Mouse (Mus musculus) left cerebral cortex, postnatal 4 days (tissue): ENCODE data around the gene Dpp6. TPM values are rescaled to one million over a fixed set of nuclear protein-coding genes. Genes with fewer than 3 reads are reported as not detected.

Experiments used
- DNase-seq: peaks from one replicate; pipeline ENCODE4 v3.0.0-alpha.2; 2022
- intact Hi-C: fragments of 180-260 bp; cut with DNase I; formaldehyde crosslinking; loops from one replicate; pipeline ENCODE4 v1.15.1; 2025
- total RNA-seq, 2 experiments: library from RNA; stranded (reverse); gene quantifications; 2 replicates each; pipeline ENCODE4 v1.2.3; 2021

The Dpp6 gene
- total RNA-seq, 2 experiments from 2014 or later: 116 to 136 TPM

DNA sequence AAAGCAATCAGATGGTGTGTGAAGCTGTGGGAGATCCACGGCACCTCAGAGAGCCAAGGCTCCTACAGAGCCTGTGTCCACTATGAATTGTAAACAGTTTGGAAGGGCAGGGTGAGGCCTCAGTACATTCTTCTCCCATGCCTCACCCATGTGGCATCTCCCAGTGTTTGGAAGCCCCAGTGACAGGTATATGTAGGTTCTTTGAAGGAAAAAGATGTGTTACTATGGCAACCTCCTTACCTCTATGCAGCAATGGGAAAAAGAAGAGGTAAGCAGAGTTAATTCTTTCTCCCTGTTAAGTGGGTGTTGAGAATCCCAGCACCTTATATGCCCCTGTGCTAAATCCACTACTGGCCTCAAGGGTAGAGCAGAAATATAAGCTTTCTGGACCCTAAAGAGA is 351.5 kb downstream of the Dpp6 start:
- intact Hi-C loops: no loop called here
- DNase-seq: no peak

DNA sequence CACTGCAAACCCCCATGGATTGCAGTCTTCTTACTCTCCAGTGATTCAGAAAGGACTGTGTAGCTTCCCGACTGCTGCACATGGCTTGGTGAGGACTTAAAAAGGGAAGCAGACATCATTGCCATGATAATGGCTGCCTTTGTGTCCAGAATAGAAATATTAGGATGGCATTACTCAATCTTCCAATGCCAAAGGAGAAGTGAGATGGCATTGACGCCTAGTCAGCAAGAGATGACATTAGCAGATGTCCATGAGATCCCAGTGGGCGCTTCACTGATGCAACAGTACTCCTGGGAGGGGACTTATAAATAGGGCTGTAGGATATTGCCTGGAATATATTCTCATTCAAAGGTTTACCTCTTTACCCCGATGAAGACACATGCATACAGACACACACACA is 368.0 kb downstream of the Dpp6 start:
- intact Hi-C loops: no loop called here
- DNase-seq: no peak

DNA sequence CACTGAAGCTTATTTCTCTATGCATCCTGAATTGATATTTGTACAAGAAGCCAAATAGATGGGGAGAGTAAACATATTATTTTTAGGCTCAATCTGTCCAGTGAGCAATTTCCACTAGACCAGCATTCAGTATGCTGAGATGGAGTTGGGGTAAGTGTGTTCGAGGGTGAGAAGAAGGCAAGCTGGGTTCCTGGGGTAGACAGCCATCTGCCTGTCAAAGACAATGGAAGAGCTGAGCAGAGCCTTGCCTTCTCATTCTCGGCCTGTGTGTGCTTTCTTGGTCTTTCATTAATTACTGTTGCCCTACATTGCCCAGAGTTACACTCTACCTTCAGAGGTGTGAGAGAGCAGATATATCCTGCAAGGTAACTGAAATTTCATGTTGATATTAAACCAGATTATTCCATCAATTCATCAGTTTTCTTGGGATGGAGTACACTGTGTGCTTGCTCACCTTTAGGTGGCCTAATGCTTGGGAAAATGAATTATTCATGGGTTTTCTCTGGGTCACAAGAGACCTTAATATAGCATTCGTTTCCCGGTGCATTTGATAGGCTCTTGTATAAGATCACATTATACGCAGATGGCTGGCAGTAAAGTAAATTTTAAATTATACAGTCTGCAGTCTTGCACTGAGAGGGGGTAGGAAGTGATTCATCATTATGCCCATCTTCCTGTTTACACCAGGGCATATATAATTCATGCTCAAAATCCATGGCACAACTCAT is 374.4 kb downstream of the Dpp6 start:
- intact Hi-C loops: no loop called here

DNA sequence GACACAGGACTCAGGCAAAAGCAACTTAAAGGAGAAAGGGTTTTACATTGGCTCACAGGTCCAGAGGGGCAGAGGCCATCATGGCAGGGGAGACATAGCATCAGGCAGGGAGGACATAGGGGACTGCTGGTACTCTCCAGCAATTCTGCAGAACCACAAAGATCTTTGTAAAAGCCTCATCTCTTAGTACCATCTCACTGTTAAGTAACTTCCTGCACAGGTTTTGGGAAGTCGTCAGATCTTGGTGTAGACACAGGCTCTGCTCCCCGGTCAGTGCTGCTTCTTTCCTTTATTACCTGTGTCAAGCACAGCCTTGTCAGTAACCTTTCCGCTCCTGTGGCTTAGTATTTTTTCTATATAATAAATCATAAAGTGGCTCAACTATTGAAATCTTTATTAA is 377.2 kb downstream of the Dpp6 start:
- intact Hi-C loops: no loop called here

More for the DNA sequence above, 374.4 kb downstream of the Dpp6 start:
- DNase-seq: no peak

DNA sequence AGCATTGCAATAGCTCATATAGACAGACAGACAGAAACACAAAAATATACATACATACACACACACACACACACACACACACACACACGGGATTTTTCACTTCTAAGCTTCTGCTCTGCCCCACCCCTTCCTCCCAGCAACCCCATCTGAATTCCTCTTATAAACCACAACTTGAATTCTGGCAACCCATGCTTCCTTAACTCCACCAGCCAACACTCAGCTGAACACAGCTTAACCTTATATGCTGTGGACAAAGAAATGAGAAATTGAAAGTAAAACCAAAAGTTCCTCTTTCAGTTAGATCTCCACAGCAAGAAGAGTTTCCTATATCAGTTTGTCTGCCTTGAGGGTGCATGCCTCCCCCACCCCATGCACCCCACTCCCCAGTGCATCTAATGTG is 378.0 kb downstream of the Dpp6 start:
- no peak for DNase-seq
- intact Hi-C loops: no loop called here

More for the DNA sequence above, 377.2 kb downstream of the Dpp6 start:
- DNase-seq: no peak

DNA sequence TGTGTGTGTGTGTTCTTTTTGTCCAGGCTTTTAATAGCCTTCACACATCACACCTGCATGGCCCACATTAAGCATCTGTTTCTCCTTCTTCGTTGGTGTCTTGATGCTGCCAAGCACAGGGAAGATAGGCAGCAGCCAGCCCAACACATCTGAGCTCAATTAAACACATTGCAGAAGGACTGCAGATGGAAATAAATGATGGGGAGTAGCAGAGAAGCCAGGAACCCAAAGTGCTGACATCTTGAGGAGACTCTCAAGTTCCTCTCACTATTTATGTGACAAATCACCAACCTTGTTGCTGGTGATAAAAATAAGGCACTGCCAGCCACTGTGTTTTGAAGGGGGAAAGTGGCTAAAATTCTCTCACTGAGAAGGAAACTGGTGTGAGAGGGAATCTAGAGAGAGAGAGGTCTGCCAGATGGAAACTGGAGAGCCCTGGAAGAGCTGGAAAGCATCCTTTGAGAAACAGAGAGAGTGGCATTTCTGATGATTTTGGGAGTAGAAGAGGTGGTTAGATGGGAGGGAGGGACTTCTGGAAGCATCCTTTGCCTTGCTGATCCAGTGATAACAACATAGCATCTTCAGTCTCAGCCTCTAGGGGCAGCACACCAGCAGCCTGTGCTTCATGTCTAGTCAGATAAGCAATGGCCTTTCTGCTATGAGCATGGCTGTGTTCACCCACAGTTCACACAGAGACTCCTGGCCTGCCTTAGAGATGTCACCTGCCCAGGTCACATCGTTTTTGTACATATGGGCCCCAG is 383.8 kb downstream of the Dpp6 start:
- peak; percentile 5 for DNase-seq
- intact Hi-C loops: no loop called here

DNA sequence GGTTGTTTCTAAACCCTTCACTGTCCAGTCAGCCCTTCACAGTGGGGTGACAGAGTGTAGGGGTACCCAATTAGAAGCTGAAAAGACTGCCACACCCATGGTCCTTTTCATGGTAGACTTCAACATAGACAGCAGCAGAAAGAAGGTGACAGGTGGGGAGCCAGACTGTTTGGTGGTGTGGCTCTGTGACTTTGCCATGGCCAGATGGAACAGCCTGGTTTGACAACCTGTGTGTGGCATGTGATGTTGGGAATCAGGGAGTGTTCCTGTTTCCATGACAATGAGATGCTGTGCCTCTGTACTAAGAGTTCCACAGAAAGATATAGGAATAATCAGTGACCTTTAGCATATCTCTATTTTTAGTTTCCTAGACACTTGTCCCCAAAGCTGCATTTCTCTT is 386.1 kb downstream of the Dpp6 start:
- no peak for DNase-seq
- intact Hi-C loops: no loop called here

DNA sequence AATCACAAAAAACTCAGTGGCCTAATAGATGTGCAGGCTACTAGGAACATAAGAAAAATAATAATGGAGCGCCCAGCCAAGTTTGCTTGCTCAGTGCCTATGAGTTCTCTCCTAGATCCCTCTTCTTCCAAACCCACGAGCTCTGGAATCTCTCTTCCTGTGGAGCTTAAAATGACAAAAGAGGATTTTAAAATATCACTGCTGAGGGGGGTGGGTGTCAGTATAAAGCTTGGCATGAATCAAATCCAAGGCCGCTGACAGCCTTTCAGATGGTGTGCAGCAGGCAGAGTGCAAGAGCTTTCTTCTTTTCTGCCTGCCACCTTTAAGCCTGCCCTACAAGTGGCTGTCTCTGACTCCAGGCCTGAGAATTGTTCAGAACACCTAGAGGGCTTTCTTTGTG is 387.7 kb downstream of the Dpp6 start:
- no peak for DNase-seq
- intact Hi-C loops: no loop called here

DNA sequence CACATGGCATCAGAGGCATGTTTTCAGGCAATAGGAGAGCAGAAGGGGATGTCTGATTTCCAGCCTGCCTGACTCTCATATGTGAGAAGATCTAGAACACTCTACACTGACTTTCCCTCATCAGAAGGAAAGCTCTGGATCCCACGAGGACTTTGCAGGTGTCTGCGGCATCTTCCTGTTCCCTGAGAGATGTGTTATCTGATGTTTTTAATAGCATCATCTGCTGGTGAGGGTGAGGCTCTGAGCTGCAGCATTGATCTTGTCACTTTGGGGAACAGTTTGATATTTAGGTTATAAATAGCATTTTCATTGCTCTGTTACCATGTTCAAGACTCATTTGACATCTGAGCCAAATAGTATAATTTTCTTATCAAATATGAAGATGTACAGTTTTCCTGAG is 388.8 kb downstream of the Dpp6 start:
- DNase-seq: no peak
- intact Hi-C loops: no loop called here

DNA sequence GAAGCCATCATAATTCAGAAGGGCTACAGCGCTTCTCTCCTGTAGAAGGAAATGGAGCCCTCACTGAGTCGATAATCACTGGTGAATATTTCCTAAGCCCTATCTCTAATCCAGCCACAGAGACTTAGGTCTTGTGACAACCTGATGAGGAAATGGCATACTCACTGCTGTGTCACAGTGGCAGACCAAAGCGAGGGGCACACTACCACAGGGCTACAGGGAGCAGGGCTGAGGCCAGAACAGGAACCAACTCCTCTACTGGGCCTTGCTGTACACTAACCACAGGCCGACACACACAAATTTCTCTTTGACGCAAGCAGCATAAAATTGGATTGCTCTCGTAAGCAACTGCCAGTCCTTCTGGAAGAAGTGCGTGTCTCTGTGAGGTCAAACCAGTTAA is 389.2 kb downstream of the Dpp6 start:
- intact Hi-C loops: no loop called here

DNA sequence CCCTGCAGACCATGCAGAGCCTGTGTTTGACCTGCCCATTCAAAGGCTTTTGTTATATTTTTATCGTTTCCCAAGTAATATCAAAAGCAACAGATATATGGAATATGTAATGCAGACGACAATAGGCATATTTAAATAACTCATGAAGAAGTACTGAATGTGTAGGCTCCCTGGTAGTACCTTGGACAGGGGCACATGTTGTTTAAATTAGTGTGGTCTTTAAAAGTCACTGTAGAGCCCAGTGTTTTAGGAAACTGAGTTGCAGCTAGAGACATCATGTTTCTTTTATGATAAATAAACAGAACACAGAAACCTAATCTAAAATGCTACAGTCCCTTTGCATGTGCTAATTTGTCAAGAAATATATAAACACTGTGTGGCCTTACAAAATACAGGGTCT is 403.1 kb downstream of the Dpp6 start:
- intact Hi-C loops: no loop called here
- no peak for DNase-seq

More for the DNA sequence above, 389.2 kb downstream of the Dpp6 start:
- DNase-seq: no peak

DNA sequence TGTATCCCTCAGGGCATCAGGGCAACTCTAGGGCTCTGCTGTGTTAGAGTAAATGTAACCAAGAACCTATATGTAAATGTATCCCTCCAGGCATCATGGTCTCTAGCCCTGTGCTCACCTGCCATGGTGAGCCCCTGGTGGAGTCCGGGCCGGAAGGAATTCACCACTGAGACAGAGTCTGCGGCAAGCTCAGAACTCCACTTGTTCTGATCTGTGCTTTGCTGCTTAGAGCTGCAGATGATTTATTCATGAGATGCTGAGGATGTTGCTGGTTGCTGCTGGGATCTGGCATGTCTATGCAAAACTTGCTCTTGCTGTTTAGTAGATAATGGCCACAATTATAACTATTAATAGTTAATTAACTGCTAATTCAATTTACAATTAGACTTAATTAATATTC is 425.1 kb downstream of the Dpp6 start:
- intact Hi-C loops: no loop called here
- DNase-seq: no peak

DNA sequence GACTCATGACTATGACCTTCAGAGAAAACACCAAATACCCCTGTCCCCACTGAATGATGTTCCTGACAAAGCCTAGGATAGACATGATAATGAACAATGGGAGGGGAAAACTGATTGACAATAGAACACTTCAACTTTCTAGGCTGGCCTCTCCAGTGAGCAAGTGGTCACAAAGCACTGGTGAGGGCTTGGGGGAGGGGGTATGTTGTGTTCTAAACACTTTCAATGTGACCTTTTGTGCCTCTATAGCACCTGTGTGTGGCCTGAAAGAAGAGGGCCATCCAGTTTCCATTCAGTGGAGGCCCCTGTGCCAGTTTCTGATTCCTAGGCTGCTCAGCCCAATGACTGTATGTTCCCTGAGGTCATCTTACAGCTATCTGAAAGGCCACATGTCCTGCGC is 426.2 kb downstream of the Dpp6 start:
- intact Hi-C loops: no loop called here
- DNase-seq: no peak

DNA sequence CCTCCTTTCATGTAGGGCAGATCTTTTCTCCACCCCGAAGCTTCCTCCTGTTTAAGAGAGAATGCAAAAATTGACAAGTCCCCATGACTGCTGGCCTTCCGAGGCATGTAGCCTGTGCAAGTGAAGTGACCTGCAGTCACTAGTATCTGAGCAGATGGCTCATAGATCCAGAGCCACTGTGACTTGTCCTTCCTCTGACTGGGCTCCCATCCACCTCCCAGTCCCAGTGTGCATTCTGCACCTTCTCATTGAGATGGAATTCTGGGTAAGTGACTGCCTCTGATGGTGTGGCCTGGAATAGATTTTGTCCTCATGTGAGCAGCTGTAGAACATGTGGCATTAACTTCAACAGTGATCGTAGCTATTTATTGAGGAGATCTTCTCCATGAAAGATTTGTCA is 430.8 kb downstream of the Dpp6 start:
- intact Hi-C loops: no loop called here
- no peak for DNase-seq

DNA sequence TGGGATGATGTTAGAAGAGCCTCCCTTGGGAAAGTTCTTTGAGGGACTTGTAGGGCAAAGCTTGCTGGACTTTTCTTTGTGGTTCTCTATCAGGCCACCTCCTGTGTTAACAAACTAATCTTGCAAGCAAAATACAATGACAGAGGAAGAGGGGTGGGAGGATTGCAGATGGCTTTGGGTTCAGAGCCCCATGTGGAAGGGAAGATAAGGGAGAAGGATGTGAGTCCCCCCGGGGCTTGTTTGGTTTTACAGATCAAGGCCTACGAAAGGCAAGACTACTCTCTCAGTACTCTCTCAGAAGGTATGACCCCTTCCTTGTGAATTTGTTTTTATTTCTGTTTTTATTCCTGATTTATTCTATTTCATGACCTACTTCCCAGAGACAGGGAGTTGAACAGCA is 431.7 kb downstream of the Dpp6 start:
- intact Hi-C loops: no loop called here
- DNase-seq: no peak

DNA sequence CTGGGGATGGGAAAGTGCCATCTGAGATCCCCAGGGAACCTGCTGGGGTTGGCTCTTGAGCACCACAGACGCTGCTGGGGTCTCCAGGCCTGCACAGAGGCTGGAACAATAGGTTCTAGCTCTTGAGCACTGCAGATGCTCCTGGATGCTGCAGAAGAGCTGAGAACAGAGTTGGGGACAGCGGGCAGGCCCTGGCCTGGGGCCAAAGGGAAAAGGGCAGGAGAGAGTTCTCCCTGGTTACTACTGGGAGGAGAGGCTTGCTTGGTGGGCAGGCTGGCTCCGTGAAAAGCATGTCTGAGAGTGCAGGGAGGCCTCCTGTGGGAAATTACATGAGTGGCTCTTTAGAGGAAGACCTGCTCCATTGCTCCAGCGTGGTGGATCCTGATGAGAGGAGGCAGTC is 432.9 kb downstream of the Dpp6 start:
- intact Hi-C loops: no loop called here
- DNase-seq: peak; percentile 13

DNA sequence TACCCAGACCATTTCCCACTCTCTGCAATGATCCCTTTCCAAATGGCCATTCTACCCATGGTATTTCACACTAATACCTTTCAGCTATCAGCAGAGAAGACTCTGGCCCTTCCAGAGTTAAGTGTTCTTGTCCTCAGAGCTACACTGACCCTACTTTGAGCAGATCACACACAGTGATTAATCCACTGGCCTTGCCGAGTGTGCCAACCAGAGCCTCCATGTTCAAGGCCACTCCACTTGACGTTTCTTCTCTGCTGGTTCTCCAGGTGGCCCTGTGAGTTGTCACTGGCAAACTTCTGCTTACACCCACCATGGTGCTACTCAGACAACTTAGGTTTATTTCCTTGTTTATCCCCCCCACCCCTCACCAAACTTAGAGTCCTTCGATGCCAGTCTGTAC is 433.9 kb downstream of the Dpp6 start:
- no peak for DNase-seq
- intact Hi-C loops: no loop called here

DNA sequence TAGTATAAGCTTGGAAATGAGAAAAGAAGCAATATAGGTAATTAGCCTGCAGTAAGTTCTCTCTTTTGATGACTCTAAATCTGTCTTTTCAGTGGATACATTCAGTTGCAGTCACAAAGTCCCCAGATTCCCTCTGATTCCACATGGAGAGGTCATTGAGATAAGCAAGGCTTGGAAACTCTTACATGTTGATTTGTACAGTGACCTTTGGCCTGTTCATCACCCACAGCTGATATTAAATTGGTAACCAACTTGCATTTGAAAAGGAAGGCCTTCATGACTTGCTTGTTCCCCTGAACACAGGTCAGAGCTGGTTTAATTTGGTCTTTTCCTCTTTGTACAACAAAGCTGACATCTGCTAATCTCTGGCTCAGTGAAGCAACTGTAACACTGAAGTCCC is 434.4 kb downstream of the Dpp6 start:
- DNase-seq: no peak
- intact Hi-C loops: no loop called here

DNA sequence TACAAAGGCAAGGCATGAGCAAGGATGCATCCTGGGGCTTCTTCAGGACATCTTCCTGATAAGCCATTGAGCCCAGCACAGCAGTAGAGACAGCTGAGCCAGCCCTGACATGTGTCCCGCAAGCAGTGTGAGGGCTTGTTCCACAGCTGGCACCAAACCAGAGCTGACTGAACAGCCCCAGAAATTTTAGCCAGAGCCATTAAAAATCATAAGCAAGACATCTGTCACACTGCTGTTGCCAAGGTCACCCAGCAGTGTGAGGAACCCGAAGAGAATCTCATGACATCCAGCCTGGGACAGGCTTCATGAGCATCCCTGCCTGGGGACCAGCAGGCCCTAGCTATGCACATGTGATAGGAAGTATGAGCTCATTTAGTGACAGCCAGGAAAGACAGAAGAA is 438.2 kb downstream of the Dpp6 start:
- peak; percentile 79 for DNase-seq
- intact Hi-C loops: no loop called here

DNA sequence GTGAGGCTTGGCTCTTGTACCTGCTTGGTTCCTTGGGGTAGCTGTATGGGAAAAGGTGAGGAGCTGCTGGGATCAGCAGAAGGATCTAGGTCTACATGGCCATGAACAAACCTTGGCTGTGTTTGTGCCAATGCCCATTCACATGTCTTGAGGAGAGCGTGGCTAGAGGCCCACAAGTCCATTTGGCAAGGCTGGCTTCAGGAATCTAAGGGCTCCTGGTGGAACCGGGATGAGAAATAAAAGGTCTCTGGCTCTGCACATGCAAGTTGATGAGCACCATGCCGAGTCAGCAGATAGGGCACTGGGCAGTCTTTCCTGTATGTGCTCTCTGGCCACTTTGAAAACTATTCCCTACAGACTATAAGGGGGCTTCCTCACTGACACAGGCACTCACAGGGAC is 441.6 kb downstream of the Dpp6 start:
- DNase-seq: no peak
- intact Hi-C loops: no loop called here

DNA sequence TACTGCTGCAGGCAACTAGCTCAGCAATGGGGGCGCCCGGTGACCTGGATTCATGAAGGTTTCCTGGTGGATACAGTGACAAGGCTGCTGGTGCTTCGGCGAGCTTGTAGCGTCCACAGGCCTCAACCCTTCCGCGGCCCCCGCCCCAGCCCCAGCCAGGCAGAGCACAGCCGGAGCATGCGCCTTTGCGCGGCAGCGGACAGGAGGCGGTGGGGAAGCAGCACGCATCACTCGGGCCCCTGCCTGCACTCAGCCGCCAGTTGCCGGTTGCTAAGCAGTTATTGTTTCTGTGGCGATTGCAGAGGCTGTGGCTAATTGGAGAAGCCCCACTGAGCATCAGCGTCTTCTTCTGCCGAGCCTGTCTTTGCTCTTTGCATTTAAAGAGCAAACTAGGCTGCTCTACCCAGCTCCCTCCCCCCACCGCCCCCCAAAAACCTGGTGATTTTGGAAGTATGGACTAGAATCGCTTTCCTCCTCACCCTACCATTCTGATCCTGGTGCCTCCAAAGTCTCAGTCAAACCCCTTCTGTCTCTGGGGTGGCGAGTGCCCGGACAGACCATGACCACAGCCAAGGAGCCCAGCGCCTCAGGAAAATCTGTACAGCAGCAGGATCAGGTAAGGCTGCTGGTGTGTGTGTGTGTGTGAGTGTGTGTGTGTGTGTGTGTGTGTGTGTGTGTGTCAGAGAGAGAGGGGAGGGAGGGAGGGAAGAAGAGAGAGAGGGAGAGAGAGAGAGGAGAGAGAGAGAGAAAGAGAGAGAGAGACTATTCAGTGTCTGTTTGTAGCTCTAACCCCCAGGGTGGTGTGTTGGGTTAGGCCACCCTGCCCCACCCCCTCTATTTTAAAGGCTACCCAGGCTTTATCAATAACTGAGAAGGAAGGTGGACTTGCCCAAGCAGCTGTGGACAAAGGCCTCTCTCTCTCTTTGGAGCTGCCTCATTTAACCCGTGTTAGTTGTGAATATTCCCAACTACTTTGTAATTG is 445.0 kb downstream of the Dpp6 start:
- DNase-seq: peak; percentile 83

More for the DNA sequence above, 445.0 kb downstream of the Dpp6 start:
- intact Hi-C loops: no loop called here
